Mouse (Mus musculus): ENCODE measurements around the gene Pbx1. TPM values are rescaled to one million over a fixed set of nuclear protein-coding genes. Genes with fewer than 3 reads are reported as not detected.

Pbx1 gene
- total RNA-seq, 4 experiments from 2014 or later: 136 to 166 (median 145) TPM

DNA sequence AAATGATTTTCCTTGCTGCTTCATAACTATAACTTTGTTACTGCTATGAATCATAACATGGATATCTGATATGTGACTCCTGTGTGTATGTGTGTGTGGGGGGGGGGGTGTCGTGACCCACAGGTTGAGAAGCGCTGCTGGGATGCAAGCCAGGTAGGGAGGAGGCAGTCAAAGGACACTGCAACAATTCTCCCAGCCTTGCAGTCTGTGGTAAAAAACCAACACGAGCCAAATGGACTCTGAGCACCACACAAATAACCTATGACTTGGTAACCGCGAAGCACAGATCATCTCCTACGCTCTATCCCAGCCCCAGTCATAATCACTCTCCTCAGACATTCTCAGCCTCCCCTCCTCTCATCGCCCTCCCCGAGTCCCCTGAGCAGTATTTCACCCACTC, 87.2 kb downstream of the Pbx1 start:
- DNase-seq (ENCODE audit: low spot score in 2 of 2): no peak

DNA sequence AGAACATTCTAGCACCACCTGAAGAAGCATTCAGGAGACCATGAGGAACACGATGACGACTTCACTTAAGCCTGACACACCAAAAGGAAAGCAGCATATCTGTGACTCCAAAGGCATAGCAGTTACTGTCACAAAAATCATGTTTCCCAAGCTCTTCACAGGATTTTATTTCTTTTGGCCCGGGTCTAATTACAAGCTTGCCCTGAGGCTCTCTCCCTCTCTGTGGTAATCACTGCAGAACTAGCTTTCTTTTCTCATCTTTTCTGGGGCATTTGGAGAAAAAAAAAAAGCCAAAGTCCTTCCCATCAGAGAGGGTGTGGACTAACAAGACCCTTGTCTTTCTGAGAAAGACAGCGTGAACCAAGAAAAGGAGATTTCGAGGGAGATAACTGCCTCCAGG, 87.8 kb downstream of the Pbx1 start:
- DNase-seq (ENCODE audit: low spot score in 2 of 2): no peak

DNA sequence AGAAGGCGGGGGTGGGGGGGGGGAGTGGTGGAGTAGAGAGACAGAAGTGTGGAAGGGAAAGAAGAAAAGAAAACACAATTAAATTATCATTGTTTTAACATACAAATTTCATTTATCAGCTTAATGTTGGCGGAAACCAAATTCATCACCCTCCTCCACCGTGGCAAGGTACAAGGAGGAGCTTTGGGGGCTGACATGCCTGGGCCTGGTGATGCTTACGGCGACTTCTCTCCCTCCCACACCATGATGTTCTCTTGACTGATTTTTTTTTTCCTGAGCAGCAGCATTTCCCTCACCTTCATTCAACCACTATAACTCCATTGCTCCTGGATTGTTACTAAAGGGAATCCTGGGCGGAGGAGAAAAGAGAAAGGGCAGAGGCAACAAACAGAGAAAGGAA, 89.8 kb downstream of the Pbx1 start:
- DNase-seq (ENCODE audit: low spot score in 2 of 2): no peak

DNA sequence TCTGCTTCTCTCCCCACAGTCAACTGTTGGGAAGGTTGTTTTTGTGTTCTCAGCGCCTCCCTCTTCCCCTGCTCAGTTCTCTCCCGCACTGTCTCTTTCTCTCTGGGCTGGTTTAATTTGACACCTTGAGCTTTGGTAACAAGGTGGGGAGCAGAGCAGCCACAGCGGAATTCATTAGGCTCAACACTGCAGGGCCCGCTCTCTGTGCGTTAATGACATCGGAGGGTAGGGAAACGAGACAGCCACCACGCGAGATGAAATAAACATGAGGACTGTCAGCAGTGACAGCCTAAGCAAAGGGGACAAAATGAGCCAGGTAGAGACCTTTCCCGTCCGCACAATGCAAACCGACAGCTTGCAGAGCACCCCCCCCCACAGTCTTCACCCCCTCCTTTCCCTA, 90.2 kb downstream of the Pbx1 start:
- no peak for DNase-seq (ENCODE audit: low spot score in 2 of 2)

DNA sequence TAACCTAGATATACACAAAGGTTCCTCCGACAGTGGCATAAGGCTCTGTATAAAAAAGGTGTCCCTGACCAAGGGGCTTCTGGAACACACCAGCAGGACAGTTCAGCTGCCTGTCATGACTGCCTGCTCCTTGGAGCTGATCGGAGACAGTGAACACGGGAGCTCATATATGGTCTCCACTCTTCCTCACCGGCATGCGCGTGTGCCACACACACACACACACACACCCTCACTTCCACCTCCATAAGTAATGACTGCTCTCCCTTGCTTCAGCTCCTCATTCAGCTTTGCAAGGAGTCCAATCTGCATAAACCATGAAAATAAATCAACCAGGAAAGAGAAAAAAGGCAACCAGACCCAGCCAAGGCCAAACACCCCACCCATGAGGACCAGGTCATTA, 90.7 kb downstream of the Pbx1 start:
- no peak for DNase-seq (ENCODE audit: low spot score in 2 of 2)

DNA sequence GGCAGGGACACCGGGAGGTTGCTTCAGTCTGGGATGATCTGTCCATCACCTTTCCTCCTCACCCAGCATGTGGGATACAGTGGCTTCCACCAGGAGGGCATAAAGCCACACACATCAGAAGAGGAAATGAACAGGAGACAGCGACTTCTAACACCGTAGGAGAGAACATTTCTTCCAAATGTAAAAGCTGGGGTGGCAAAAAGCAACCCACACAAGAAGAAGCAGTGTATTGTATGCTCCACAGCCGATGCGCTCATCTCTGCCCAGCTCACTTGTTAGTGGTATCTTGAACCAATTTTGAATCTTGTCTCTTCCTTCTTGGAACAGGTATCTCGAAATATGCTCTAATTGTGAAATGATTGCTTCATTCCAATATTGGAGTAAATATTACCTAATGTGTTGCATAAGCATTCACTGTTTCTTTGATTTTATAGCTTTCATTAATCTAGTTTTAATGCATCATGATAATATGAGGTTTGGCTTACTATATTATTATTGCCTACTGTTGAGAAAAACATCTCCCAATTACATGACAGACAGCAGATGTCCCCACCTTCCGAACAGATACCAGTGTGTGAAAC, 95.7 kb downstream of the Pbx1 start:
- no peak for DNase-seq (ENCODE audit: low spot score in 2 of 2)

DNA sequence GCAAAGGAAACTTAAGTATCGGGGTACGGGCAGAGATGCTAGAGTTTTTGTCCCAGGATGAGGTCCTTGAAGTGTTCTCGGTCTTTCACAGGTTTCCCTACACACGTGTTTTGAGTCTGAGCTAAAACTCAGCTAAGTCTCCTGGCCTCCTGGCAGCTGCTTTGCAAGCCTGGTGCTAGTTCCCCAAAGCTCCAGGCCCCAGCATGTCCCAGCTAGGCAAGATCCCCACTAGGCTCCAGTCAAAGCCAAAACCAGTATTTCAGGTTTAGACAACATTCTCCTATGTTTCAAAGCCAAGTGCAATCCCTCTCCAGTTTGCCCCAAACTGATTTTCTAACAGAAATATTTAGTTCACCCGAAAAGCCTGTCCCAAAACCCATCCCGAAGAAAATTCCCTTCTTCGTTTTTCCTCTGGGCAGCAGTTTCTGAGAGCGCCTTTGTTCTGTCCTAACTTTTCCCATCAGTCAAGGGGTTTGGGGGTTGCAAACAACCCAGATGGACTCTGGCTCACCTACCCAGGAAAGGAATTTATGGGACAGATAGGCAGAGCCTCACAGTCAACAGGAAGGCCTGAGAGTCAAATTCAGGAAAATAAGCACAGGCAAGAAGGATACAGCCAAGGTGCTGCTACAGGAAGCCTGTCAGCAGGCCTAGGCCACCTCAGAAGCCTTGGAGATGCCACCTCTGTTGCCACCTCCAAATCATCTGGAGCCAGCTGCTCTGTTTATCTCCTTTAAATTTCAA, 97.1 kb downstream of the Pbx1 start:
- DNase-seq (ENCODE audit: low spot score in 2 of 2): no peak

DNA sequence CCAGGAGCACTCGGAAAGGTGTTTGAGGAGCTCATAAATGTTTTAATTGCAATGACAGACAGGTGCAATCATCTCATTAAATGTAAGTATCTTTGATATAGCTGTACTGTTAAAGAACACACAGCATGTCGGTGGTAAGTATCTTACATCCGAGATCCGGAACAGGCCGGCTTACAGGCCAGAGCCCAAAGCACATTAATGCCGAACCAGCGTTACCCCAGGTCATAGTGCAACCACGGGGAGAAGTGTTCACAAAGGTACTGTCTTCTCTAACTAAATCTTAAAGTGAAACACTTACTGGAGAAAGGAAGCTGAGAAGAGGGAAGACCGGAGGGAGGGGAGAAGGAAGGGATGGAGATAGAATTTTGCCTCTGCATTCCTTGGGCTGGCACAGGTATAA, 100.0 kb downstream of the Pbx1 start:
- no peak for DNase-seq (ENCODE audit: low spot score in 2 of 2)

DNA sequence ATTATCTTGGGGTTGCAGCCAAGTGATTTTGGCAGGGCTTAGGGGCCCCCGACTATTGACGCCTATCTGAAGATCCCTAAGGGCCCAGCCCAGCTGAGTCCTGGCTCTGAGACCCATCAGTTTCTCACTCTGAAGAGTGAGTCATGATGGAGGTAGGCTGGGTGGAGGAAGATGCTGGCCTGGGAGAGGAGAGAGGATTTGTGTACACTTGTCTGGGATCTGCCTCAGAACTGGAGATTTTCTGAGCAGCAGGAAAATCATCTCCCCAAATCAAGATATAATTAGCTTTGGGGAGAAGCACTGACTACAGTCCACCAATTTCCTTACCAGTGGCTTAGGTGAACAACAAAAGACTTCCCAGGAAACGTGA, 103.8 kb downstream of the Pbx1 start:
- no peak for DNase-seq (ENCODE audit: low spot score in 2 of 2)

DNA sequence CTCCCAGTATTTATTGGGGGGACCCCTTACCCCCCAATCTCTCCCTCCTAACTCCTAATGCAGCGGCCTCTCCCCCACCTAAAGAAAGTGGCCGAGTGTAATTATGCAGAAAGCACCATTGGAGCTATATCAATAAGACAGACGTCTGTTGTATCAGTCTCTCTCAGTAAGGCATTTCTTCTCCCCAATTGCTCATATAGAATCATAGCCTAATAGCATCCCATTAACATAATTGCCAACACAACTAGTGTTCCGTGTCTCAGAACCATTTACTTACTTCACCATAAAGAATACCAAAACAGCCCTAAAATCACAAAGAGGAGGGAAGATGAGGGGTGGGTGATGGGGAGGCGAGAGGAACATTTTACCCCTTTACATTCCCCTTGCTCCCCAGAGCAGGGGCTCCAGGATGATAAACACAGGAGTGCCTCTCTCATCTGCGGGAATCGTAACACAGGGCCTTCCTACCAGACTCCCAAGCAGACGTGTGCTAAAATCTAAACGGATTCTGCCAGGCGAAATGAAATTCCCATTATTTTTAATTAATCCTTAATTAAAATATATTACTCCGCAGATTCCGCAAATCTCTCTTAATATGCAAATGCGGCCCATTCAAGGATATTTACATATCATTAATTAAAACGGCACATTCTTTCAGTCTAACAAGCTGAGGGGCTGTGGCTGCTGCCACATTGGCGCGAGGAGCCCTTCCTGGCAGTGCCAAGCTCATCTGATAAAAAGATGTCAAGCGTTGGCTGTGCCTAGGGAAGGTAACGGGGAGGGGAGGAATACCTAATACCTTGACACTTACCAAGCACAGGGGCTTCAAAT, 104.5 kb downstream of the Pbx1 start:
- DNase-seq (ENCODE audit: low spot score in 2 of 2): no peak

DNA sequence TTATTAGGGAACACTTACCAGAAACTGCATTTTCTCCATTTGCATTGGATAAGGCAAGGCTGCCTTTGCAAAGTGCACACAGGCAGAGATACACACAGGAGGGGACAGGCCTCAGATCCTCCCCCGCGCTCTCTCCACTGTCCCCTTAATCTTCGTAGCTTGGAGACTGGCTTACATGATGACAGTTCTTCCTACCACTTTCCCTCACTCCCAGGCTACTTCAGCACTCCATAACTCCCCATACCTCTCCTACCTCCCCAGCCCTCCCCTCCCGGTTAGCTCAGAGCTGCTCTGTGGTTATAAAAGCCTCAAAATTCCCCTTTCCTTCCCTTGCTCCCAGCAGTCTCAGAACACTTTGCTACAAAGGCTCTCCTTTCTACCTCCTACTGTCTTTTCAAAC, 106.3 kb downstream of the Pbx1 start:
- no peak for DNase-seq (ENCODE audit: low spot score in 2 of 2)

DNA sequence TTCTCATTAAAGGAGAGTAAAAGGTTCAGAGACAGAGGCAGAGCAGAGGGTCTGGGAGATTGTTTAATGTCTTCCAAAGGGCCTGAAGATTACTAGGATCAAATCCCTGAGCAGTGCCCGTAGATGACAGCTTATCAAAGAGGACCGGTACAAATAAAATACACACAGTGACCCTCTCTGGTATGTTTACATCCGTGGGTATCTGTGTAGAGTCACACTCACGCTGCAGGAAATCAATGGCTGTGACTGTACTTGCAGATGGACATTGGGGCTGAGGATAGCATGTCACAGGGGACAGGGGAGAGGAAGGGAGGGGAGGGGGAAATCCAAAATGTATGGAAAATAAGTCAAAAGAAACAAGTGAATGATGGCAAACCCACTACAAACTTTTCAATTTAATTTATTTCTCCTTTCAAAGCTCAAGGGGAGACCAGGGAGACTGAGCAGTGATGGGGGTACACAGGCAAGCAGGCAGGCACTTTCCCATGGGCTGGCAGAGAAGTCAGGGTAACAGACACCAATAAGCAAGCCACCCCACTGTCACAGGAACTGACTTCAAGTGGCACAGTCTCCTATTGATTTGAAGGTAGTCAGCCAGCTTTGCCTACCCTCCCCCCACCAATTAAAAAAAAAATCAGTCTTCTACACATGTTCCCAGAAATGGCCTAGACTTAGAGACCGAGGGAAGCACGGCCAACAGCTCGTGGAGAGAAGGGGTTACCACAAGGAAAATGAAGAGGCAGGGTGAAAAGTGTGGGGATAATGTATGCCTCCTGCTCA, 107.6 kb downstream of the Pbx1 start:
- no peak for DNase-seq (ENCODE audit: low spot score in 2 of 2)

DNA sequence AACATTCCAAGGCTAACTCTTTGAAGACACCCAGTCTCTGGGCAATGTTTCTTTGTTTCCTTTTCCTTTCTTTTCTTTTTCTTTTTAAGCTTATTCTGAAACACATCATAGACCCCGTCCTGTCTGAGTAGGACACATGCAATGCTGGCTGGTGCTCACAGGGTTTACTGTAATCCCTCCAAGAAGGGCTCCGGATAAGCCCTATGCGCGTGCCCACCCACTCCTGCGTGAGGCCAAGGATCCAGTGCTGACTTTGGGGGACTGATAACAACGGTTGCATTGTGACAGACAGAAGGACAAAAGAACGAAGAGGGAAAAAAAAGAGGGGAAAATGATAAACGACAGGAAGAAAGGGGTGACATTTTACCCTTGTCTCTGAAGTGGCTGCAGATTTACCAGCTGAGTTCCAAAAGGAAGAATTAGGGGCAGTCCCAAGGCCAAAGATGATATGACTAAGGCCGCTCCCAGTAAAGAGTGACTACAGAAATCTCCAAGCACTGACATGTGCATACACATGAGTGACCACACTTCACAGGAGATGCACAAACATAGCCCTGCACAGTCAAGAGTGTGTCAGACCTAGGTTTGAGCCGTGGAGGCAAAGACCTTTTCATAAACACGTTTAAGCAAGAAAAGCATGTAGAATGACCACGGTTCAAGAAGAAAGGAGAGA, 108.5 kb downstream of the Pbx1 start:
- no peak for DNase-seq (ENCODE audit: low spot score in 2 of 2)

DNA sequence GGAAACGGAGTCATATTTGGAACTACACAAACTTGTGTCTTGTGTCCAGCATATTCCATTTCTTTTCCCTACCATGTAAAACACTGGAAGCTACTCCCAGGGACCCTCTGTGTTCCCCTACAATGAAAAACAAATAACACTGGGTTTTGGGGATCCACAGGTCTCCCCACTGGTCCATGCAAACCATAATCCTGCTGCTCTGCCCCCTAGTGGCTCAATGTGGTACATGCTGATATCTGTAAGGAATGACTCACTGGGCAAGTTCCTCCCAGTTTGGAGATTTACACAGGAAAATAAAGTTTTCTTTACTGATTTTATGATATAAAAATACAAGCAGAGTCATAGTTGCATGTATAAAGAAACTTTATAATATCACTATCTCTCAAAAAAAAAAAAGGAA, 109.2 kb downstream of the Pbx1 start:
- DNase-seq (ENCODE audit: low spot score in 2 of 2): no peak

DNA sequence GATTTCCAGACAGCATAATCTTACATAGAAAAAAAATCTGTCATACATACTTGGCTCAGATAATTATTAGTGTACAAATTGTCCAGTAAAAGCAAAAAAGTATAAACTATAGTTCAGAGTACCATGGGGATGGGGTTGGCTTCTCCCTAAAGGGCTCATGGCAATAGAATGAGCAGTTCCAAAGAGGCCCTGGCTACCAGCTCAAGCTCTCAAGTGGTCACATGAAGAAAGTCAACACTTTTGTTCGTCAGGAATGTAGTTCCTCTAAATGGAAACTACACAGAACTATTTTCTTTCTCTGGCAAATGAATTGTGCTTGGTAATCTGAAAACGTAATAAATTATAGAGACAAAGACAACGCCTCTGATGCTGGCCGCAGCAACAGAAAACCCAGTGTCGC, 112.4 kb downstream of the Pbx1 start:
- no peak for DNase-seq (ENCODE audit: low spot score in 2 of 2)

DNA sequence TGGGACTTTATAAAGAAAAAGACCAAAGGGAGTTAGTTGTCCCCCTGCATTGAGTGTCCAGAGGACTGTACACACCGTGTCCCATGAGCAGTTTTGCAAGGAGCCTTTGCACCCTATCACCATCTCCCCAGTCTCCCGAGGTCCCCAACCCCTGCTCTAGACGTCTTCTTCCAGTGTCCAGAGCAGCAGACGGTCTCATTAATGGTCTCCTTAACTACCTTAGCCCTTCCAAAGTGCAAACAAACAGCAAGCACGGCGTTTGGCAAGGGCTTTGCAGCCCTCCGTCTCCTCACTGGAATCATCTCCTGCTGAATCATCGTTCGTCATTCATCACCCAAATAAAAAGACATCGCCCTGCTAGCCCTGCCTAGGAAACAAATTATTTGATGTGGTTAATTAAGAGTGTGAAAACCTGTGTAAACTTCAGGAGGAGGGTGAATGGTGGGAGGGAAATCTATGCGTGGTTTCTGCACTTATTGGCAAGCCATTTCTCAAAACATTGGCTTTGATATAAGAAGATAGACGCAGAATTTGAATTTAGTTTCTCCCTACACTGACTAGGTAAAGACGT, 113.1 kb downstream of the Pbx1 start:
- no peak for DNase-seq (ENCODE audit: low spot score in 2 of 2)

DNA sequence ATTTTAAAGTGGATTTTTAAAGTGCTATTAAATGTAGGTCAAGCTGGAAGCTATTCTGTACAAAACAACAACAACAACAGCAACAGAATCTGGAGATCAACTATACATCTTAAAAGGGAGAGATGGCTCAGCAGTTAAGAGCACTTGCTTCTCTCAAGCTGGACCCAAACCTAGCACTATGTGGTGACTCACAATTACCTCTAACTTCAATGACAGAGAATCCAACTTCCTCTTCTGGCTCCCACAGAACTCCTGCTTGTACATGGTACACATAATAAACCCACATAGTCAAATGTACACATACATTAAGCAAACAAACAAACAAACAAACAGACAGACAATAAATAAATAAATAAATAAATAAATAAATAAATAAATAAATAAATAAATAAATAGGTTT, 118.3 kb downstream of the Pbx1 start:
- DNase-seq (ENCODE audit: low spot score in 2 of 2): no peak

DNA sequence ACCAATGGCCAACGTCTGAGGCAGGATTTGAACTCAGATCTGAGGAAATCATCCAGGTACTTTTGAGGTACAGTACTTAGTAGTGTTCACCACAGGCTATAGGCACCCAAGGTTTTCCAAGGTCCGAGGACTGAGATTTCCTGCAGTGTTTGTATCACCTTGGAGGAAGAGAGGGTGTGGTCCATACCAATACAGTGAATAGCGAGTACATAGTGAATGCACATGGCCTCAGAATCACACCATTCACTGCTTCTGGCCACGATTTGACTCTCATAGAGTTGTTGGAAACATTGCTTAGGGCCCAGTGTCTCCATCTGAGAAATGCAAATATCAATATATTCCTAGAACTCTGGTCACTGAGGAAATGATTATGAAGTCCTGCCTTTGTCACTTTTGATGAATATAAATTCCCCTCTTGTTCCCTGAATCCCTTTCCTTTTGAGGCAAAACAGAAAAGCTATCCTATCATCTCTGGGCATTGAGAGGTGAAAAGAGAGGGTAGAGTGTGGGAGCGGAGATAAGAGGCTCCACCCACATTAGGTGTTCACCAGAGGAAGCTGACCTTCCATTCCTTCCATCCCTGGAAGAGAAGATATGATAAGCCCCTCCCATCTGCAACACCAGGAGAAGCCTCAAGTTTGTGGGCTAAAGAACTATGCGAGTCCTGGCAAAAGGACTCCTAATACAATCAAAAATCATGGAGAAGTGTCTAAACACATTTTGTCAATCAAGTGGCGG, 119.2 kb downstream of the Pbx1 start:
- DNase-seq (ENCODE audit: low spot score in 2 of 2): no peak

DNA sequence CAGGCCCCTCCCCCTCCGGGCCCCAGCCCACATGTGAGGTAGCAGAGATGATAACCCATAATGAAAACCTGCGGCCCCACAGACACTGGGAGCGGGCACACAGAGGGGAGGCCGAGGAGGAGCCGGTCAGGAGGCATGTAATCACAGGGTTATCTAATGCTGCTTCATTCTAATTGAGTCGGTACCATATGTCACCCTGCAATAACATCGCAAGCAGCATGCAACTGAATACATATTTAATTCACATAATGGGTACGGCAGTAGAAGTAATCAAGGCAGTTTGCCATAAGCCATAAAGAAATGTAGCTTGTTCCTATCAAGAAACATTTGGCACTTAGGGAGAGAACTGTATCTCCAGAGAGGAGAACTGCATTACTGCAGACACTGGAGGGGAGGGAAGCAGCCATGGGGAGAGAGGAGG, 123.0 kb downstream of the Pbx1 start:
- no peak for DNase-seq (ENCODE audit: low spot score in 2 of 2)

Measured in left cerebral cortex, adult 8-10 months (tissue).